Mouse (Mus musculus) right cerebral cortex, postnatal 4 days (tissue): ENCODE results near the gene Ppp1r16b.

Experiments used
- DNase-seq: peaks from one replicate; pipeline ENCODE4 v3.0.0-alpha.2; 2022

Ppp1r16b gene

DNA sequence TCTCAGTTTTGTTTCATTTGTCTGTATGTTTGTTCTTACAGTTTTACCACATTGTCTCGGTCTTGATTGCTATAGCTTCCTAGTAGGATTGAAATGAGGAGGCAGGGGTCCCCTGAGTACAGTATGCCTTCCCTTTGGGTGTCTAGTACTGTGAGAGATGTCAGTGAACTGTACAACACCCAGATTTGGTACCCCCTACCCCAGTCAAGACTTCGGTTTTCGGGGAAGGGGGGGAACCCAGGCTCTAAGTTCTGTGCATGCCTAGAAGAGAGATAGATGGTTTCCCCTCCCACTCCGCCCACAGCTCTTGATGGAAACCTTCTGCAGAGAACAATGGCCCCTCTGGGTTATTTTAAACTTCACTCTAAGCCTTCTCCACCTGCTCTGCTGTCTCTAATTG lies at the start of gene Ppp1r16b:
TSS of gene Ppp1r16b (plus strand) at position 301 of the 400 bp plus-strand sequence.
- no peak for DNase-seq

DNA sequence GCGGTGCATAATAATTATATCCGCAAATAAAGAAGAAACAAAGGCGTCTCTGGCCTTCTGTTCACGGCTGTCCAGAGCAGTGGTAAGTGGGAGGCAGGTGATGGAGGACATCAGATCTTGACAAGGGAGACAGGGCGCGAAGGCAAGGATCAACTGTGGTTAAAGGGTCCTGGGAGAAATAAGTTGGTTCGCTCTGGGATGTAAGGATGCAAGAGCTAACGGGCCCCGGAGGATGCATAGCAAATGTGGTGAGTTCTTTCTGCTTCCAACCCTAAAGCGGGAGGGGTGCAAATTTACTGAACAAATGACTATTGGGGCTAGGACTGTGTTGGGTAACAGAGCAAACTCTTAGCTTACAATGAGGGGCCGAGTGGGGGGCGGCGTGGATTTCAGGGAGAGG lies 49.5 kb upstream of the Ppp1r16b start:
- DNase-seq, result no peak

DNA sequence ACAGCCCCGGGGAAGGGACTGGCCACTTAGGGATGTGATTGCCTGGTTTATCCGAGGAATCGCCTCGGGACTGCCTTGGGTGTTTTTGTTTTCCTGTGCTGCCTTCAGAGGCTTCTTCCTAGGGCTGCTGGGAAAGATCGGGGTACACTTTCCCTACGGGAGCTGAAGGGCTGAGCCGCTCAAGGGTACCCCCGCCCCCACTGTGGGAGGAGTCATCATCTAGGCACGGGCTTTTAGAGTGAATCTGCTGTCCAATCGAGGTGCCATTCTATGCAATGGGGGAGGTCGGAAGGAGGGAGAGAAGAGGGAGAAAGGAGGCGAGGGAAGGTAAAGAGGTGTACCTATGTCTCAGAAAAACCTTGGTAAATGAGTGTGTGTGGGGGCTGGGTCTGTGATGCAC lies 48.9 kb upstream of the Ppp1r16b start:
- peak; percentile 41 for DNase-seq

DNA sequence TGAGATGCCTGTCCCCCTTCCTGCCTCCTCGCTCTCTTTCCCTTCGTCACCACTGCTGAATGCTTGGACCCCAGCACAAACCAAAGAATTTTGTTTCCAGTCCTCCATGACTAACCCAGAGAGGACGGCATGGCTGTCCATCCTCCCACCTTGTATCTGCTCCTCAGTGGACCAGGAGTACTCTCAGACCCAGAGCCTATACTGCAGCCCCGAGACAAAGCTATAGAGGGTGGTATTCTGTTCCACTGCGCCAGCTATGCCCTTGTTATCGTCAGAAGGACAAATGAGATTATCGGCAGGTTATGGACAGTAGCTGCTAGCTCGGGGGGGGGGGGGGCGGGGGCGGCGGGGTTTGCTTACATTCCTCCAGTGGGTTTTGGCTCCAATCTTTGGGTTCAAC lies 48.4 kb upstream of the Ppp1r16b start:
- DNase-seq, result no peak

DNA sequence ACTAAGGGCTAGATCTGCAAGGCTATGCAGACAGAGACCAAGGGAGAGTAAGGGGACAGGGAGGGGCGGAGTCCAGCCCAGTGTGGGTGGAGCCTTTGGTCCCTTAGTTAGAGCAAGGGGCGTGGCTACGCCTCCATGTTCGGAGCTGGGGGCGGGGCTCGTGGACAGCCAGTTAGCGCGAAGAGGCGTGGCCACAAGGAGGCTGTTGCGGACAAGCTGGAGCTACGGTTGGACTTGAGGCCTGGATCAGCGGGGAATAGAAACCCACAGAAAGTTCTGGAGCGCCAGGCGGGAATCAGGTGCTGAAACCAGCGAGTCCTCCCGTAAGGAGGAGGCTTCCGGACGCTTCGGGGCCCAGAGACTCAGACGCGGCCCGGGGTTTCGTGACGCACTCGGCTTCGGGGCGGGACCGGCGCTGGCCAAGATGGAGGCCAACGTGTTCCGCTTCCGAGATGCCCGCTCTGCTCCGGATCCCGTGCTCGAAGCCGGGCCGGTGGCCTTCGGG lies 40.4 kb upstream of the Ppp1r16b start, which contains the start of gene Actr5:
TSS of gene Actr5 (plus strand) at position 171 of the 505 bp plus-strand sequence.
- DNase-seq, result peak; percentile 85

DNA sequence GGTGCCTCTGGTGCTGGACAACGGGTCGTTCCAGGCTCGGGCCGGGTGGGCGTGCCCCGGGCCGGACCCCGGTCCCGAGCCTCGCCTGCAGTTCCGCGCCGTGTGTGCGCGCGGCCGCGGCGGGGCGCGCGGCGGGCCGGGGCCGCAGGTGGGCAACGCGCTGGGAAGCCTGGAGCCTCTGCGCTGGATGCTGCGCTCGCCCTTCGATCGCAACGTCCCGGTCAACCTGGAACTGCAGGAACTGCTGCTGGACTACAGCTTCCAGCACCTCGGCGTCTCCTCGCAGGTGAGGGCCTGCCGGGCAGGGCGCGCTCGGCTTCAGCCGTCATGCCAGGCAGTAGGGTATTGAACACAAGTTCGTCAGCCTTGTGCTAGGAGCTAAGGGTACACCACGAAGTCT lies 40.0 kb upstream of the Ppp1r16b start:
- no peak for DNase-seq

DNA sequence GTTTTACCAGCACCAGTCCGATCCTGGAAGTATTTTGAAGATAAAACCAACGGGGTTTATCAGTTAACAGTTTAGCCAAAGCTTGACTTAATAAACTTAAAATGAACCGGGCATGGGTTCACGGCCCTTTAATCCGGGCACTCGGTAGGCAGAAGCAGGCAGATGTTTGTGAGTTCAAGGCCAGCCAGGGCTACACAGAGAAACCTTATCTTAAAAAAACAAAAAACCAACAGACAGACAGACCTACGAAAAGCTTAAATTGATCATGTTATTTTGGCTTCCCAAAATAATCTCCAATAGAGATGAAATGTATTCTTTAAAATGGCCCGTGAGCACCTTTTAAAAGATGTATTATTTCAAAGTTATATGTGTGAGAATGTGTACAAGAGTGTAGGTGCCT lies 39.5 kb upstream of the Ppp1r16b start:
- DNase-seq, result no peak

DNA sequence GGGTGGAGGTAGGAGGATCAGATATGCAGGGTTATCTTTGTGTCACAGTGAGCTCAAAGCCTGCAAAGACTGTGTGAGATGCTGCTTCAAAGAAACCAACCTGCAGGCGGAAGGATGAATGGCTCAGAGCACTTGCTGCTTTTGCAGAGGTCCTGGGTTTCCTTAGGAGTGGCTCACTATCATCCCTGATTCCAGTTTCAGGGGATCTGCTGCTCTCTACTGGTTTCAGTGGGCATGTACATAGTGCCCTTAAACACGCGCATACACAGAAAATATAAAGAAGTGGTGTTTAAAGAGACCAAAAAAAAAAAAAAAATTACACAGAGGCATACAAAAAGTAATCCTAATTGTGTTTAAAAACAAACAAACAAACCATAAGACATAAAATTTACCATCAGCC lies 36.3 kb upstream of the Ppp1r16b start:
- DNase-seq, result no peak

DNA sequence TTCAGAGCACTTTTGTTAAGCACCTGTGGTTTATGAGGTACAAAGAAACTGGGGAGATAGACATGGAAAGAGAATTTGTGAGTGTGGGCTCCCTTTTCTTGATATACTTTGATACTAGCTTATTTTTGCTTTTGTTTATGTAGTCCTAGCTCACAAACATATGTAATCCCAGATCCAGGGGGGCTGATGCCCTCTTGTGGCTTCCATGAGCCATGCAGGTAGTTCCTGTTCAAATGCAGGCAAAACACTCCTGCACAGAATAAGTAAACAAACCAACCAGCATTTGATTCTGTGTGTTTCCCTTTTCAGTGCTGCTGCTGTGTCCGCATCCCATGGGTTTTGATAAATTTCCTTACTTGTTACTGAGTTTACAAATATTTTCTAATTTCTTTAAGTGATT lies 35.8 kb upstream of the Ppp1r16b start:
- DNase-seq, result no peak

DNA sequence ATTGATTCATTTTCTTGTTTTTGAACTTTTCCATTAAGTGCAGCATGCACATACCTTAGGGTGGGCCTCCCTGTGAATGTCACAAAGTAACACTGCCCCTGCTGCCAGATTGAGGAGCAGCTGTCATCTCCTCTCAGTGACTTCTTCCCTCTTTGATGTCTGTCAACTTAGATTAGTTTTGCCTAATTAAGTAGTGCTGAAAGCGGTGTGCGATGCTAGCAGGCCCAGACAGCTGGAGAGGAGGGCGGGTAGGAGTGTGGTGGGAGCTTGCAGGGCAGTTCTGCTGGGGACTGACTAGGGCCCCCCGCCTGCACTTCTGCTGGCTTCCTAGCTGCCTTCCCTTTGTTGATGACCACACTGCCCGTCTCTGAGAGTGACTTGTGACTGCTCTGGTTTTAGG lies 33.3 kb upstream of the Ppp1r16b start:
- no peak for DNase-seq

DNA sequence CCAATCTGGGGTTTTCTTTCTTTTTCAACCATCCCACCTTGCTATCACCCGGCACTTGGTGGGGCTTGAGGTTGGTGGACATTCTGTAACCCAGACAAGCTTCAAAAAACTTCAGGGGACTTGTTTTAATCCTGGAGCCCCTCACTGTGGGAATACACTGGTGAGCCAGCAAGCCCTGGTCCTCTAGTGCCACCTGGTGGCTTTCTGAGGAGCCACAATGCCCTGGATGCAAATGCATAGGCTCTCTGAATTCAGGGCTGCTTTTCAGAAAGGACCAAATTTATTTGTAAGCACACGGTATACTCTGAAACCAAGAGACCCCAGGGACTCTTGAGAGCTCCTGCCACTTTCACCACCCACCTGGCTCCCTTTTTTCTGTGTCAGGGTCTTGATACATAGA lies 23.3 kb upstream of the Ppp1r16b start:
- peak; percentile 75 for DNase-seq

DNA sequence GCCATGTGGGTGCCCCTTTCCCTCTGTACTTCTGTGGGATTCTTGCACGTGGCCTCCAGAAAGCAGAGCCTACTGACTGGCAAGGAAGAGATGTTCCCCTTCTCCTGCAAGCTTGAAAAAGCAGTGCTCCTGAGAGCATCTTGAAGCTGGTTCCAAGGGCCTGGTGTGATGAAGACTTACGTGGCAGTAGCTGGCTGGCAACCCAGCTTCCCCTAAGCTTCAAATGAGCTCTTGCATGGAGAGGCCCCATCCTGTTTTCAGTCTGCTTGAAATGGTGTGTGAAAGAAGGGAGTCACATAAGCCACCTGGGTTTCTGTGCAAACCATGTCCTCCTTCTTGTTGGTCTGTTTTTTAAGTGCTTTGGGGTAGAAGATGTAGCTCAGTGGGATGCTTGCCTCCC lies 22.6 kb upstream of the Ppp1r16b start:
- no peak for DNase-seq

DNA sequence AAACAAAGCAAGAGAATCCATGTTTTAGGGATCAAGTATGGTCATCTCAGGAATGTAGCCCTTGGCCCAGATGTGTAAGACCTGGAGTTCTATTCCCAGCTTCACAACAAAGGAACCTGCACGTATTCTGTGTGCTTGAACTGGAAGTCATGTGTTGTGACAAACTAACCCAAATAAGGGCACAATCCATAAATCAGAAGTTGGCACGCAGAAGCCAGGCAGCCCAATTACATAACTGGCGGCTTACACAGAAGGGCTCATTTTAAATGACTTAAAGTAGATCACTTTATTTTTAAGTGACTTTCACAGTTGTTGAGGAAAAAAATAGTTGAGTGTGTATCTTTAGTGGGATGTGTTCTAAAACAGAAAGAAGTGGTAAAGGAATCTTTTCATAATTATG lies 21.4 kb upstream of the Ppp1r16b start:
- no peak for DNase-seq

DNA sequence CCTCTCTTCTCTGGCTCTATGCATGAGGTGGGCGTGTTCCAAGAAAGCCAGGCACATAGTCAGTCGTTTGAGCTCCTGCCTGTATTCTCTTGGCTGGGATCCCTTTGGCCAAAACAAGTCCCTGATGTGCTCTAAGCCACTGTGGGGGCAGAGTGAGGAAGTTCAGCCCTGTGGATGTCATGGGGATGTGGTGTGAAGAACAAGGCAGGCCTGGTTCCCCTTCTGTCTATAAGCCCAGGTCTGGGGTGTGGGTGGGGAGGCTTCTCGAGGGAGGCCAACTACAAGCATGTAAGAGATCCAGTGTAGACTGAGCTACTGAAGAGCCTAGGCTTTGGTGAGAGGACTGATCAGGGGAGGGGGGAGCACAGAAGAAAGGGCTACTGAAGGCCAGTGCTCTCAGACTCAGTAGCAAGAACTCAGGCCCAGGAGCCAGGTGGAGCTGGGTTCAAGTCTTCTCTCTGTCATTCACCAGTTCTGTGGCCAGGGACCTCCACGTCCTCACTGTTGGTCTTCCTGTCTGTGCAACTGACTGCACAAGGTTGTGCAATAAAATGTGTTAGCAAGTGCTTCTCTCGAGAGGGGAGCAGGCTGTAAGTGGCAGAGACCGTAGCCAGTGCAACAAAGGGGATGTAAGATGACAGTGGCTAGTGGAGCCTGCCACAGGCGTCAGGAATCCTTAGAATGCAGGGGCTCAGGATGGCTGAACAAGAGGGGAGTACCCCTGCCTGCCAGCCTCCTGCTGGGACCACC lies 13.9 kb upstream of the Ppp1r16b start:
- DNase-seq, result no peak

DNA sequence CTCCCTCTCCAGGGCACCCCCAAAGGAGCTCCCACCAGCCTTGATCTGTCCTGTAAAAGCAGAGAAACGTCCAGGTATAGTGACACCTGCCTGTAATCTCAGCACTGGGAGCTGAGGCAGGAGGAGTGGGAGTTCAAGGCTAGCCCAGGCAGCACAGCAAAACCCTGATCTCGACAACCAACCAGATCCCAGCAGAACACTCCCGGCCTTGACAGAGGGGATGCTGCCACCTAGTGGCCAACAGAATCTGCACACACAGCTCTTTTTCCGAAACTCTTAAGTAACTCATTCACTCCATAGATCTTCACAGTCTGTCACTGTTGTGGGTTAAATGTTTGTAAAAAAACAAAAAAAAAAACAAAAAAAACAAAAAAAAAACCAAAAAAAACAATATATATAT lies 12.2 kb upstream of the Ppp1r16b start:
- peak; percentile 87 for DNase-seq

DNA sequence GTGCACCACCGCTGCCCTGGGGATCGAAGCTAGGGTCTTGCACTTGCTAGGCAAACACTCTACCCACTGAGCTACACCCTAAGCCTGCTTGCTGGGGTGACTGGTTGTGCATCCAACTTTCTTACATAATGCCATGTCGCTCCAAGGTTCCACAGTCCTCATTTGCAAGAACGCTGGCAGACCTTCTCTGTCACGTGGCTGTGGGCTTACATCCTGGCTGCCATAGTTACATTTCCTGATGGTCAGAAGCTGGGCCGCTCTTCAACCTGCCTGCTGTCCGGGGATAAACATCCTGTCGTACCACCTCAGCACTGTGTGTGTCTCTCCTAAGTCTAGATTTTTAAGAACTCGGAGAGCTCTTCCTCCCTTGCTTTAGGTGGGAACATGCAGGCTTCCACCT lies 10.5 kb upstream of the Ppp1r16b start:
- no peak for DNase-seq

DNA sequence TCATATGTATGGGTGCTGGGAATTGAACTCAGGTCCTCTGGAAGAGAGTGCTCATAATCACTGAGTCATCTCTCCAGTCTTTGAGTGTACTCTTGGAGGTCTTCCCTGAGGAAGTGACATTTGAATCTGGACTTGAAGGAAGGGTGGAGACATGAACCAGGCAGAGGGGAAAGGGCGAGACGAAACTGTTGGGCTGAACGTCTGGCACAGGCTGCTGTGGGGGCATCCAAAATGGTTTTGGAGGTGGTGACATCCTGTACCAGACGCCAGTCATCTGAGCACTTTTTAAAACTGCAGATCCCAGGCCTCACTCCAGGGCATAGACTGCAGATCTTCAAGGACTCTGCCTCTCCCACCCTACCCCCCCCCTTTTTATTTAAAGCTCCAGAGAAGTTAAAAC lies 9.4 kb upstream of the Ppp1r16b start:
- DNase-seq, result no peak

DNA sequence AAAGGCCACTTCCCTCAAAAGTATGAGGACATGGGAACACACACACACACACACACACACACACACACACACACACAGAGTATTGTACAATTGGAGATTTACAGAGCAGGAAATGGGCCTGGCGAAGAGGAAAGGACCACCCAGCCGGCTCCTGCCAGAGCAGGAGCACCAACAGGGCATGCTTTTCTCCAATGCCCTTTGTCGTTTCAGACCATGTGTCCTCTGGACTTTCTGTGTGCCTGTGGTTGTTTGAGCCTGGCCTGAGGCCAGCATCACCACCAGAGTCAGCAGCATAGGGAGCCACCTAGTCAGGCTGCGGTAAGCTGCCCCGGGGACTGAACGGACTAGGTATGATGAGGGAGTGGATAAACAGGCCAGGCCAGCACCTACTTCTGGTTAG lies 6.4 kb upstream of the Ppp1r16b start:
- no peak for DNase-seq

DNA sequence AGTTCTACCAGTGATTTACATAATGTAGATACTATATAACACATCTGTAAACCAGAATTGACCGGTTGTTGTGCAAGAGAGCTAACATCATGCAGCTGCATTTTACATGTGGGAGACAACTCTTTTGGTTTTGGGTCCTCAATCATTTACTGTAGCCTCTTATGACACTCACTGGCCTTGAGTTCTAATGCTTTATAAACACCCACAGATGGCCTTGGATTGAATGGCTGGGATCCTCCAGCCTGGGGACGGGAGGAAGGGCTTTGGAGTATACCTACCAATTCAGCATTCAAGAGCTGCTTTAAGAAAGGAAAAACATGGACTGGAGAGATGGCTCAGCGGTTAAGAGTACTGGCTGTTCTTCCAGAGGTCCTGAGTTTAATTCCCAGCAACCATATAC lies 5.9 kb upstream of the Ppp1r16b start:
- no peak for DNase-seq

DNA sequence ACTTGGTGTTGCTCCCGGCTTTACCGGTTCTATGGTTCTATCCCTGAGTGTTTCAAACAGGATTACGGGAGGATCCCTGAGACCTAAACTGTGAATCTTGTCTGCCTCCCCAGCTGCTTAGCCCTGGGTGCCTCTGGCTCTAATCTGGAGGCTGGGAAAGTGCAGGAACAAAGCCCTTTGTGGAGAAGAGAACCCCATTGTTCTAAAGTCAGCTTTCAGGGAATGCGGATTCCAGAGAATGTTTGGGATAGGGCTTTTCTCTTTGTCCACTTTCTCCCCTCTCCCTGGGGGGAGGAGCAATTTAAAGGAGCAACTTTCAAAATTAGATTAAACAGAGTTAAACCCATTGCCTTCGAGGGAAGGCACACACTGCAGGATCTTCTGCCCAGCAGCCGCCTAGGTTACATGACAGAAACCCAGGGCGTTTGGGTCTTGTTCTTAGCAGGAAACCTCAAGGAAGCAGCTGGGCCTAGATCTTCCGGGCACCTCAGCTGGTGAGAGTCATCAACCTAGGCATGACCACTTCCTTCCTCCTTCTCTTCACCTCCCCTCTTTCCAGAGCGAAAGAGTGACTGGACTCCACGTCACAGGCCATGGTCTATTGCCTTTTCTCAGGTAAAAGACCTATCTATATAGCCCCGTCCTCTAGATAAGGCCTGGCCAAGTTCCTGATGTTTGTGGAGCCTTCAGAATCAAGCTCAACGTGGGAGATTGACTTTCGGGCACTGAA lies 1.0 kb downstream of the Ppp1r16b start:
- DNase-seq, result no peak

DNA sequence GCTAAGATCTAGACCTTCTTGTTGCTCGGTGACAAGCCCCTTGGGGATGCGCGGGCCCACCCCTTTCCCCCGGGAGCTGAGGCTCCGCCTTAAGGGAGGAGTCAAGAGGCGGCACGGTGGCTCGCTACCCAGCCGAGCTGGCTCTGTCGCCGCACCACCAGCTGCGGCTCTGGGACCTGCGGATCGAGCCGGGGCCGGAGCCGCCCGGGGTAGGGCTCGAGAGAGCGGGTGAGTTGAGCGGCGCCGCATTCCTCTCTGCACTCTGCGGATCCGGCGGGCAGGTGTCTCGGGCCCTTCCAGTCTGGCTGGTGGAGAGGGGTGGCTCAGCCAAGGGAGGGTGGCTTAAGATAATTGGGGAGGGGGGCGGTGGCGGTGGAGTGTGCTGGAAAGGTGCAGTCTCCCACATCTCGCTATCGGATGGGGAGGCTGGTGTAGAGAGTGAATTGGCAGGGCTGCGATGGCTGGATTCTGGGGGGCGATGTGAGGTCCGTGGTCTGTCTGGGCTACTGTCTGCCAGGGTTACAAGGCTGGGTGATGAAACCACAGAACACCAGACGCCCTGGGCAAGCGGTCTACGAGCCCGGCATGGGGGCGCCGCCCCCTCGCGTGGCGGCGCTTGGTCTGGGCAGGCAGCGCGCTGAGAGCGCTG lies 1.9 kb downstream of the Ppp1r16b start:
- peak; percentile 74 for DNase-seq

DNA sequence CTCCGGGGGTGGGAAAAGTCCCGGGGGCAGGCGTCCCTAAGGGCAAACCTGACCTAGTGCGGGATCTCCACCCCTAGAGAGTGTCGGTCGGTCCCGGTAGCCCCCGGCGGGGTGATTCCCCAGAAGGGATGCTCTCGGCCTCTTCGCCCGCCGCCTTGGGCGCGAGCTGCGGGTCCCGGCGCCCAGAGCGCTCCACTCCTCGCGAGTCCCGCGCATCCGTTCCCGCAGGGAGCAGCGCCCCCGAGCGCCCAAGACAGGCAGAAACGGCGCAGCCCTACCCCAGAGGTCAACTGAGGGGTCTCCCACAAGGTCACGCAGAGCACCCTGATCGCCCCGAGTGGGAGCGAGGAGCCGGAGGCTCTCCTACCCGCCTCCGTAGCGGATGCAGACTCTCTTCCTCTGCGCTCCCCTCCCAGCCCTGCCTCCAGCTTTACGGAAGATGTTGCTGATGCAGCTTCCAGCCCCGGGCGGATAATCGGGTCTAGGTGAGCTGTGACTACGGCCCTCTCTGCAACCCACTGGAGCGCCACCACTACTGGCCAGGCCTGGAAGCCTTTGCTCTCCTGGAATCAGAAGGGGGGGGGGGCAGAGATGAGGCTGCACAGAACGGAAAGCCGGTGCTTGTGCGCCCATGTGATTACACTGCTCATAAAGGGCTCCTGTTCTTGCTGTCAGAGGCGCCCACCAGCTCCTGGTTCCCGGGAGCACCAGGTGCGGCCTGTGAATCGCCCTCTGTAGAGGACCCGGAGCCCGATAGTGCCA lies 2.7 kb downstream of the Ppp1r16b start:
- DNase-seq, result peak; percentile 68

DNA sequence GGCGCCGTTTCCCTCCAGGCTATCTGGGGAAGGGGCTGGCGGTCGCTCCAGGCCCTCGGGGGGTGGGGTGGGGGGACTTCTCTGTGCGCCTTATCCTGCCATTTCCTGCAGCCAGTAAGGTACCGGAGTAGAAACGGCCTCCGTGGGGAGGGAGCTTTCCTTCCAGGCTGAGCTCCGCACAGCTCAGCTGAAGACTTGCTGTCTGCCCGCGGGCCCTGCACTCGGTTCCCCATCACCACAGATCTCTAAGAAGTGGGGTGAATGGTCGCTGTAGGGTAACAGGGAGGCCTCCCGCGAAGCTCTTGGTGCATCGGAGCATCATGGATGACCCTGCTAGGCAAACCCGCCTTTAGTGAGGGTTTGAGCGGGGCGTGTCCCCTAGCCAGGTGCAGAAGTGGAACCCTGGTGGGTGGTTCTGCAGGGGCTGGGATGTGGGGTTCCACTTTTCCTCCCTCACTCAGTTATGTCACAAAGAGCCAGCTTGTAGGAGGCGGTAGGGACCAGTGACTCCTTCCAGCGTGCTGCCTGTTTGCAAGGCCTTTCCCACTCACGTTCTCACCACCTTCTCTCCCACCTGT lies 3.3 kb downstream of the Ppp1r16b start:
- no peak for DNase-seq
